Mouse (Mus musculus): ENCODE measurements around the gene Gm5741.

The Gm5741 gene

DNA sequence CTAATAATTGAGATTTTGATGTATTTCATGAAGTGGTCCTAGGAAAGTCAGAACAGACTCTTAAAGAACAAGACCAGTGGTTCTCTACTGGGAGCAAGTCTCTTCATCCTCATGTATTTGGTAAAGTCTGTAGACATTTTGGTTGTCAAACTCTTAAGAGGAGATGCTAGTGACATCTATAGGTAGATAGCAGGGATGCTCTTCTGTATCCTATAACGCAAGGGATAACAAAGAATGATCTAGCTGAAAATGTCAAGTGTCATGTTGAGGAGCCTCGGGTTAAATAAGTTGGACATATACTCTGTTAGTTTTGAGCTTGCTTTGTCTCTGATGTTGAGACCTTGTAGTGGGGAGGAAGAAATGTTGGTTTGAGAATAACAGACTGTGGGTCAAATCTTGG lies 39.9 kb downstream of the Gm5741 start:
- DNase-seq (ENCODE audit: low spot score in 2 of 2), result no peak

DNA sequence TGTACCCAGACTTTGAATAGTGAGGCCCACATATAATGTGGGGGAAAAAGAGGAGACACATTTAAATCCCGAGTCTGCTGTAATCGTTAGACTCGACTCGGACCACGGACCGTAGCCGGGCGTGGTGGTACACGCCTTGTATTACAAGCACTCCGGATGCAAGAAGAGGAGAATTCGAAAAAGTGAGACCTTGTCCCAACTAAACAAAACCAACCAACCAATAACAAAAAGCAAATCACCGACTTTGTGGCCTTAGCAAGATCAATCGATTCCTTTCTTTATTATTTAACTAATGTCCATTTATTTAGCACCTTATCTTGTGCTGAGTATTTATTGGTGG lies 40.3 kb downstream of the Gm5741 start:
- no peak for DNase-seq (ENCODE audit: low spot score in 2 of 2)

DNA sequence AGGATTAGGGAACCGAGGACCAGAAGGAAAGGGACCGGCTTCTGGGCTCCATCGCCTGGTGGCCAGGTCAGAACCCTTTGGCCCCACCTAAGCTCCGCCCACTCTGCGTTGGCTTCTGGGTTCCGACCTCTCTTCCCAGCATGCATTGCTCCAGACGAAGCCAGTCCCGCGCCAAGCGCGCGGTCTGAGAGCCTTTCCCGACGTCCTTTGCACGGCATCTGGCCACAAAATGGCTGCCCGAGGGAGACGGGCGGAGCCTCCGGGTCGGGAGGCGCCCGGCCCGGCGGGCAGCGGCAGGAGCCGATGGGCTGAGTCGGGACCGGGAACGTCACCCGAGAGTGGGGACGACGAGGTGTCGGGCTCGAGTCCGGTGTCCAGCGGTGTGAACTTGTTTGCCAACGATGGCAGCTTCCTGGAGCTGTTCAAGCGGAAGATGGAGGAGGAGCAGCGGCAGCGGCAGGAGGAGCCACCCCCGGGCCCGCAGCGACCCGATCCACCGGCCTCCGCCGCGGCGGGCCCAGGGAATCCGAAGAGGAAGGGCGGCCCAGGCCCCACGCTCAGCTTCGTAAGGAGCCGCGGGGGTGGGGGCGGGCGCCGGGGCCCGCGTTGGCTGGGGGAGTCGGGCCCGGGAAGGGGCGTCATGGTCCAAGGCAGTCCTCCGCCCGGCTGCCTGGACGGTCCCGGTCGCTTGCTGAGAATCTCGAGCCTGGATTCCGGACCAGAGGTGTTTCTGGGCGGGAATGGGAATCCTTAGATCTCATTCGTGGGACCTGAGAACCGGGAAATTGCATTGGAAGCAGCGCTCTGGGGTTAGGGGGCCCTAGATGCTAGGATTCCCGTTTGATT lies 40.9 kb downstream of the Gm5741 start, which contains the start of gene Trir:
Gene Trir, plus strand, starts transcription at position 154 of the 846 bp plus-strand sequence.
- DNase-seq (ENCODE audit: low spot score in 2 of 2), result peak; percentile 91 to 94

DNA sequence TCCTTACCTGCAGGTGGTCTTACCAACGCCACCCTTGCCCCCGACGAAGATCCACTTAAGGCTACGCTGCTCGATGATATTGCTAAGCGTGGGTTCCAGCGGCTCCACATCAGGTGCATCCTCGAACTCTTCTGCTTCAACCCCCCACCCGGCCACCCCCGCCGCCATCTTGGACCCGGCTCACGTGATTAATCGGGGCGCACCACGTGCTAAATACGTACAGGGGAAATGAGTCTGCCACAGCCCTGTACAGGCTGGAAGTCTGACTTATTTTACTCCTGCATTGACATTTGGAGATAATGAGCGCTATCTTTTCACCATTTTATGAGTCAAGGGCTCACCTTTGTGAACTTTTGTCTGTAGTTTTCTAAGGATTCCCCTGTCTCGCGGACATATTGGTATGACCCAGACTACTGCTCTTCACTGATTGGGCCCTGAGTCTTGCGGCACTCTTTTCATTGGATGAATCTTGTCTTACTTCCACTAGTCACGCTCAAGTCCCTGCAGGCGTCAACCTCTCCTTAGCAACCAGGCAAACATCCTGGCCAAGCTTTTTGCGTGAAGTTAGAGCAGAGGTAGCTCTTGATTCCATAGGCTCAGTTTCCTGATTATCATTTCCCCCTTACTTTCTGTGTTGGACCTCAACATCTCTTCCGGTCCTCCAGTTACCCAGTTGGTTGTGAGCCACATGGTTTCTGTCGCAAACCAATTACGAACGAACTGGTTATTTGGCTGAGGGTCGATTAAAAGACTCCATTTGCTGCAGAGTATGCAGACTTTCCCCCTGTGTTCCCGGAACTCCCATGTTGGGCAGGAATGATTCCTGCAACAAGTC lies 42.5 kb downstream of the Gm5741 start, which contains the start of gene Asna1:
Gene Asna1, minus strand, starts transcription at position 184 of the 835 bp plus-strand sequence.
- DNase-seq (ENCODE audit: low spot score in 2 of 2), result peak; percentile 57 to 65

DNA sequence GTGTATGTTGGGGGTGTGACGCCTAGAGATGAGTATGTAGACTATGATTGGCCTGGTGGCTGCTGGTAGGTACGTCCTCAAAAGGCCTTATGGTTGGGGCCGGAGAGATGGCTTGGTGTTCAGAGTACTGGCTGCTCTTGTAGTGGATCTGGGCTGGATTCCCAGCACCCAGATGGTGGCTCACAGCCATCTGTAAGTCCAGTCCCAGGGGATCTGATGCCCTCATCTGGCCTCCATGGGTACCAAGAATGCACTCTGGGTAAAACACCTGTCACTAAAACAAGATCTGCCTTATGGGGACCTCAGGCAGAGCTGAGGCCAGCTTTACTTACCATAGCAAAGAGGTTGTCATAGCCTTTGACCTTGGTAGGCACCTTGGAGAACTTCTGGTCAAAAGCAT lies 43.9 kb downstream of the Gm5741 start:
- DNase-seq (ENCODE audit: low spot score in 2 of 2), result no peak

DNA sequence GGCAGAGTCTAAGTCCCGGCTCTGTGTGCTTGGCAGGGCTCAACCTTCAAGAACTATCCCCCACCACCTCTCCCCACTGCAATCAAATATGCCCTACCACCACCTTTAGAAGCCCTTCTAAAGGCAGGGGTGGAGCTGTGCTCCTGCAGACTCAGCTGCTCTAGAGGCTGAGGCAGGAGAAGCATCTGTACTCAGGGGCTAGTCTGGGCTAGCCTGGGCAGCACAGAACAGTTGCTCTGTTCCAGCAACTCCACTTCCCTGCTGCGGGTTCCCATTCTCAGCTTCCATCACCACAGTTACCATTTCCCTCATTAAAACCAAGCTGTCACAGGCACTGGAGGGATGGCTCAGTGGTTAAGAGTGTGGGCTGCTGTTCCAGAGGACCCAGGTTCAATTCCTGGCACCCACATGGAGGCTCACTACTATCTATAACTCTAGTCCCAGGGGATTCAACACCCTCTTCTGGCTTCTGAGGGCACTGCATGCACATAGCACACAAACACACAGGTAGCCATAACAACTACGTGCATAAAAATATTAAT lies 46.2 kb downstream of the Gm5741 start:
- no peak for DNase-seq (ENCODE audit: low spot score in 2 of 2)
